ENCODE assay signal across 9 mouse cellular contexts in genomic region chr1:130729153-130729552, GRCm38 (mm10). TPM values are rescaled to one million over a fixed set of nuclear protein-coding genes. Genes with fewer than 3 reads are reported as not detected.
DNase-seq lines count a peak whose midpoint lies in the region; ATAC-seq lines count a peak whose summit lies in the region.
"Had no signal": no experiment of that assay in that cellular context is flagged by ENCODE, and none has a peak within 500 bp of the region (broad histone marks: within the 10 kb centered on the region; RNA-seq: fewer than 3 reads in every experiment).

Pfkfb2 (minus strand) TSS chr1:130729253.

- 85% methylated on average over 2 of the region's 2 CpGs for WGBS in forebrain, embryonic 12.5 days
- WGBS in forebrain, embryonic 11.5 days: 86% methylated on average over 2 of the region's 2 CpGs
- 84% methylated on average over 2 of the region's 2 CpGs for WGBS in hindbrain, embryonic 12.5 days
- 86% methylated on average over 2 of the region's 2 CpGs for WGBS in neural tube, embryonic 14.5 days

- DNase-seq in forebrain, embryonic 11.5 days (ENCODE audit: low spot score): no peak
- DNase-seq in retina, embryonic 14.5 days (ENCODE audit: low spot score): no peak
- no peak for DNase-seq in MN1 (ENCODE audit: low spot score)

- H3K27ac ChIP-seq in forebrain, embryonic 12.5 days: no peak within 1 kb of the TSS
- H3K27ac ChIP-seq in forebrain, embryonic 11.5 days (ENCODE audit: low read depth, low read length): no peak within 1 kb of the TSS
- H3K27ac ChIP-seq in hindbrain, embryonic 12.5 days: no peak within 1 kb of the TSS
- no peak within 1 kb of the TSS for H3K27ac ChIP-seq in neural tube, embryonic 14.5 days (ENCODE audit: low read depth, low read length)
- H3K27ac ChIP-seq: kidney, postnatal 0 days had no signal

- no peaks in the 10 kb centered on the region for H3K36me3 ChIP-seq in forebrain, embryonic 12.5 days (replicated peaks)
- no peaks in the 10 kb centered on the region for H3K36me3 ChIP-seq in forebrain, embryonic 11.5 days (ENCODE audit: control insufficient read depth, insufficient read depth, low read length)
- H3K36me3 ChIP-seq in megakaryocyte, embryonic 14.5 days (replicated peaks; ENCODE audit: low read length): peaks cover 48% of the 10 kb centered on the region
- no peaks in the 10 kb centered on the region for H3K36me3 ChIP-seq in hindbrain, embryonic 12.5 days
- H3K36me3 ChIP-seq in neural tube, embryonic 14.5 days (ENCODE audit: control insufficient read depth, insufficient read depth, low read length): no peaks in the 10 kb centered on the region

- no peak for ATAC-seq in forebrain, embryonic 12.5 days (ENCODE audit: low FRiP score)
- ATAC-seq in forebrain, embryonic 11.5 days (replicated peaks; ENCODE audit: low FRiP score): no peak
- ATAC-seq in megakaryocyte, adult 5-6 weeks (ENCODE audit: poor library complexity, severe bottlenecking): no peak
- no peak for ATAC-seq in hindbrain, embryonic 12.5 days (ENCODE audit: low FRiP score)
- ATAC-seq in neural tube, embryonic 14.5 days (ENCODE audit: low read depth): no peak

- no peak within 1 kb of the TSS for H3K9ac ChIP-seq in forebrain, embryonic 12.5 days
- no peak within 1 kb of the TSS for H3K9ac ChIP-seq in forebrain, embryonic 11.5 days (ENCODE audit: low read length)
- no peak within 1 kb of the TSS for H3K9ac ChIP-seq in hindbrain, embryonic 12.5 days
- no peak within 1 kb of the TSS for H3K9ac ChIP-seq in neural tube, embryonic 14.5 days (replicated peaks; ENCODE audit: low read depth, low read length)

- H3K4me2 ChIP-seq in forebrain, embryonic 12.5 days: no peak within 1 kb of the TSS
- no peak within 1 kb of the TSS for H3K4me2 ChIP-seq in forebrain, embryonic 11.5 days (ENCODE audit: low read depth, low read length, severe bottlenecking)
- H3K4me2 ChIP-seq in hindbrain, embryonic 12.5 days (replicated peaks): no peak within 1 kb of the TSS
- no peak within 1 kb of the TSS for H3K4me2 ChIP-seq in neural tube, embryonic 14.5 days (ENCODE audit: low read depth, low read length)

- H3K27me3 ChIP-seq in forebrain, embryonic 12.5 days: no peaks in the 10 kb centered on the region
- H3K27me3 ChIP-seq in forebrain, embryonic 11.5 days (ENCODE audit: control insufficient read depth, insufficient read depth, low read length): no peaks in the 10 kb centered on the region
- no peaks in the 10 kb centered on the region for H3K27me3 ChIP-seq in megakaryocyte, embryonic 14.5 days (replicated peaks)
- H3K27me3 ChIP-seq in hindbrain, embryonic 12.5 days: no peaks in the 10 kb centered on the region
- no peaks in the 10 kb centered on the region for H3K27me3 ChIP-seq in neural tube, embryonic 14.5 days (ENCODE audit: control insufficient read depth, insufficient read depth, low read length)

- no peaks in the 10 kb centered on the region for H3K9me3 ChIP-seq in forebrain, embryonic 12.5 days
- H3K9me3 ChIP-seq in forebrain, embryonic 11.5 days (ENCODE audit: control insufficient read depth, low read length): no peaks in the 10 kb centered on the region
- H3K9me3 ChIP-seq in megakaryocyte, embryonic 14.5 days: no peaks in the 10 kb centered on the region
- no peaks in the 10 kb centered on the region for H3K9me3 ChIP-seq in hindbrain, embryonic 12.5 days (replicated peaks)
- no peaks in the 10 kb centered on the region for H3K9me3 ChIP-seq in neural tube, embryonic 14.5 days (ENCODE audit: control insufficient read depth, low read length)

- peaks cover 7% of the 10 kb centered on the region for H3K4me1 ChIP-seq in forebrain, embryonic 12.5 days
- H3K4me1 ChIP-seq in forebrain, embryonic 11.5 days (replicated peaks; ENCODE audit: control insufficient read depth, insufficient read depth, low read length): no peaks in the 10 kb centered on the region
- peaks cover 95% of the 10 kb centered on the region for H3K4me1 ChIP-seq in megakaryocyte, embryonic 14.5 days
- H3K4me1 ChIP-seq in hindbrain, embryonic 12.5 days: peaks cover 4% of the 10 kb centered on the region
- H3K4me1 ChIP-seq in neural tube, embryonic 14.5 days (ENCODE audit: control insufficient read depth, insufficient read depth, low read length): no peaks in the 10 kb centered on the region

- no peak within 1 kb of the TSS for H3K4me3 ChIP-seq in forebrain, embryonic 12.5 days (replicated peaks)
- H3K4me3 ChIP-seq in forebrain, embryonic 11.5 days (ENCODE audit: low read depth, low read length): no peak within 1 kb of the TSS
- peak within 1 kb of the TSS; percentile 56 for H3K4me3 ChIP-seq in megakaryocyte, embryonic 14.5 days (replicated peaks)
- H3K4me3 ChIP-seq in hindbrain, embryonic 12.5 days: no peak within 1 kb of the TSS
- H3K4me3 ChIP-seq in neural tube, embryonic 14.5 days (ENCODE audit: low read depth, low read length): no peak within 1 kb of the TSS

RNA-seq across cellular contexts. Expression of gene Pfkfb2, which starts in this region (rescaled TPM):
- polyA plus RNA-seq in forebrain, embryonic 12.5 days (2016; fragmentation: Nextera tagmentation; extraction: Ambion mirVana): 14.0 and 14.3 TPM in 2 replicates
- 7.3 and 8.6 TPM in 2 replicates for polyA plus RNA-seq in forebrain, embryonic 11.5 days (2014; fragmentation: Nextera tagmentation; extraction: Ambion mirVana)
- 1.8 and 2.5 TPM in 2 replicates for polyA plus RNA-seq in megakaryocyte, embryonic 14.5 days (2012; ENCODE audit: insufficient read depth, low replicate concordance)
- 2.8 and 4.4 TPM in 2 replicates for total RNA-seq in megakaryocyte, adult 5-6 weeks (2015)
- 7.2 and 8.0 TPM in 2 replicates for total RNA-seq in megakaryocyte, adult 5-6 weeks (2017)
- 17.0 and 17.8 TPM in 2 replicates for polyA plus RNA-seq in hindbrain, embryonic 12.5 days (2016; fragmentation: Nextera tagmentation; extraction: Ambion mirVana)
- 24.3 and 25.6 TPM in 2 replicates for polyA plus RNA-seq in neural tube, embryonic 14.5 days (2014; fragmentation: Nextera tagmentation; extraction: Ambion mirVana)
